Mouse (Mus musculus): ENCODE data around the gene Lclat1.

DNA sequence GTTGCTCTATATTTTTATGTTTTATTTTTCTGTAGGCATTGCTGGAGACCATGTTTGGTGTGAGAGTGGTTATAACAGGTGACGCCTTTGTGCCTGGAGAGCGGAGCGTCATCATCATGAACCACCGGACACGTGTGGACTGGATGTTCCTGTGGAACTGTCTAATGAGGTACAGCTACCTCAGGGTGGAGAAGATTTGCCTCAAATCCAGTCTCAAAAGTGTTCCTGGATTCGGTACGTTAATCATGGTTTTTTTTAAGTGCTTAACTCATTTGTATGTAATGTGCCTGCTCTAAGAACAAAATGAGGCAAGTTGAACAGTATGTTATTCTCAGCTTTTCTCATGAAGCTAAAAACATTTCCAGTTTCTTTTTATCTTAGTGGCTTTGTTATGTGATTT is 61.7 kb downstream of the Lclat1 start:
- TF ChIP-seq GATA1 (IDR thresholded peaks at IDR 0.05; ENCODE audit: low read length) = no peak
- TF ChIP-seq TAL1 (IDR thresholded peaks at IDR 0.05; ENCODE audit: low read length) = no peak
